Mouse (Mus musculus) midbrain, embryonic 11.5 days (tissue): ENCODE data around the gene Zfyve28. TPM values are rescaled to one million over a fixed set of nuclear protein-coding genes. Genes with fewer than 3 reads are reported as not detected.

Experiments
- ATAC-seq: fragments of 200-750 bp; cut with Nextera tagmentation; 2 replicates; pipeline ENCODE4 v1.8.0; 2017; ENCODE audit warnings: moderate TSS enrichment, moderate library complexity; ENCODE audit not compliant: low FRiP score
- DNase-seq: peaks from one replicate; pipeline ENCODE4 v3.0.0; 2015; ENCODE audit warnings: low spot score; ENCODE audit errors: missing footprints
- H3K27ac ChIP-seq: fragments of 300-500 bp; sonication (generic); 2 replicates; pipeline ENCODE4 v1.5.1; 2014; ENCODE audit warnings: low read depth, low read length
- H3K27me3 ChIP-seq: fragments of 300-500 bp; sonication (generic); 2 replicates; pipeline ENCODE4 v1.6.1; 2014; ENCODE audit warnings: mild to moderate bottlenecking, low read length, moderate library complexity, mixed read lengths; ENCODE audit not compliant: control insufficient read depth, insufficient read depth
- H3K36me3 ChIP-seq: fragments of 300-500 bp; sonication (generic); 2 replicates; pipeline ENCODE4 v1.6.1; 2014; ENCODE audit warnings: mild to moderate bottlenecking, low read length, moderate library complexity, mixed read lengths; ENCODE audit not compliant: control insufficient read depth, insufficient read depth
- H3K4me1 ChIP-seq: fragments of 300-500 bp; sonication (generic); 2 replicates; pipeline ENCODE4 v1.6.1; 2014; ENCODE audit warnings: low read length; ENCODE audit not compliant: control insufficient read depth, insufficient read depth
- H3K4me2 ChIP-seq: fragments of 300-500 bp; sonication (generic); 2 replicates; pipeline ENCODE4 v1.6.1; 2014; ENCODE audit warnings: mild to moderate bottlenecking, moderate library complexity
- H3K4me3 ChIP-seq: fragments of 300-500 bp; sonication (generic); 2 replicates; pipeline ENCODE4 v1.5.1; 2014; ENCODE audit warnings: low read depth, low read length
- H3K9ac ChIP-seq: fragments of 300-500 bp; sonication (generic); 2 replicates; pipeline ENCODE4 v1.6.1; 2014; ENCODE audit warnings: low read length
- H3K9me3 ChIP-seq: fragments of 300-500 bp; sonication (generic); 2 replicates; pipeline ENCODE4 v1.6.1; 2016; ENCODE audit warnings: low read length; ENCODE audit not compliant: control insufficient read depth
- WGBS: fragments of 180-500 bp; shearing (Covaris S2); extraction: QIAGEN DNeasy Blood & Tissue Kit; methylation state at CpG from one replicate; pipeline ENCODE4 v1.1.7; 2014; 5-methylcytosine and 5-hydroxymethylcytosine counted together
- polyA plus RNA-seq: library from polyadenylated mRNA; unstranded; fragments of >200 nt; fragmentation: Nextera tagmentation; extraction: Ambion mirVana; gene quantifications from 2 replicates; pipeline ENCODE4 v1.2.1, GENCODE M21; 2014

Gene Zfyve28
- polyA plus RNA-seq, 1 experiment from 2014 or later: 1.0 TPM

DNA sequence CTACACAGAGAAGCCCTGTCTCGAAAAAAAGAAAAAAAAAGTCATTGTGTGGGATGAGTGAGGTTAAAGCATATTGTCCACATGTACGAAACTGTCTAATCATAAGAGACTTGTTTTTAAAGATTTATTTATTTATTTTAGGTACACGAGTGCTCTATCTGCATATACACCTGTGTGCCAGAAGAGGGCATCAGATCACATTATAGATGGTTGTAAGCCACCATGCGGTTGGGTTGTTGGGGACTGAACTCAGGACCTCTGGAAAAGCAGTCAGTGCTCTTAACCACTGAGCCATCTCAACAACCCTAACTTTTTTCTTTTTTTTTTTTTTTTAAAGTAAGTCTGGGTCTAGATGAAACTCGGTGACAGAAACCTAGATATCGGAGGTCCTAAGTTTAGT lies 5.1 kb upstream of the Zfyve28 start:
- H3K9ac ChIP-seq: no peak overlapping the region
- WGBS: 82% methylated on average over 6 of the region's 6 CpGs
- no peak for ATAC-seq

DNA sequence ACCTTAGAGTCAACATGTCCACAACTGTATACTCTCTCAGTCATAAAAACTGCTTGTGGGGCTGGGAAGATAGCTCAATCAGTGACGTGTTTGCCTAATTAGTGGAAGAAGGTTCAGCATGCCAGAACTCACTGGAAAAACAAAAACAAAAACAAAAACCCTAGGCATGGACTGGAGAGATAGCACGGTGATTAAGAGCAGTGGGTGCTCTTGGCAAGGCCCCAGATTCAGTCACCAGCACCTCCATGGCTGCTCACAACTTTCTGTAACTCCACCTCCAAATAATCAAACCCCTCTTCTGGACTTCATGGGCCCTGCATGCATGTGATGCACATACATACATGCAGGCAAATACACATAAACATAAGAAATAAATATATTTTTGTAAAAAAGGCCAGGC lies 1.0 kb upstream of the Zfyve28 start:
- Histone ChIP-seq H3K27me3 (peaks cover 27% of the 10 kb centered on the region), H3K27ac (no peak overlapping the region), H3K36me3 (no peaks in the 10 kb centered on the region), H3K4me1 (peaks cover 12% of the 10 kb centered on the region; the same call in 1 of the 2 replicates), H3K9me3 (no peaks in the 10 kb centered on the region), H3K9ac (no peak overlapping the region), H3K4me3 (no peak overlapping the region), H3K4me2 (no peak overlapping the region)
- 75% methylated on average over 2 of the region's 2 CpGs for WGBS
- DNase-seq (no peak), ATAC-seq (no peak)

More for the DNA sequence above, 5.1 kb upstream of the Zfyve28 start:
- Histone ChIP-seq H3K36me3 (no peaks in the 10 kb centered on the region), H3K4me1 (no peaks in the 10 kb centered on the region), H3K4me2 (no peak overlapping the region), H3K9me3 (no peaks in the 10 kb centered on the region), H3K27ac (no peak overlapping the region), H3K4me3 (no peak overlapping the region), H3K27me3 (peaks cover 3% of the 10 kb centered on the region)
- peak; percentile 51 for DNase-seq

DNA sequence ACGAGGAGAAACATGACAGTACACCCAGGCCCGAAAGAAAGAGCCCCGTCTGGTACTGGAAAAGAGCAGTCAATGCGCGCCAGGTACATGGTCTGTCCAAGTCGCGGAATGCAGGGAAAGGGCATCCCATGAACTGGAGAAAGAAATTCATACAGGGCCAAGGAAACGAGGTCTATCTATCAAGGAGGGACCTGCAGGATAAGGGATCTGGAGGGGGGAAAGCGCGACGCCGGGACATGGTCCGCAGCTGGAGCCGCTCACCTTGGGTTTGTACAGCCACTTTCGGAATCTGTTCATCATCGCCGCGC lies 457 bp downstream of the Zfyve28 start:
- 1% methylated on average over 18 of the region's 18 CpGs for WGBS
- H3K36me3 ChIP-seq: no peaks in the 10 kb centered on the region
- ATAC-seq (no peak), DNase-seq (no peak)
- no peaks in the 10 kb centered on the region for H3K9me3 ChIP-seq
- peaks cover 12% of the 10 kb centered on the region; the same call in 1 of the 2 replicates for H3K4me1 ChIP-seq
- H3K4me2 ChIP-seq: peak overlapping the region; percentile 93
- no peak overlapping the region for H3K27ac ChIP-seq
- H3K27me3 ChIP-seq: peaks cover 27% of the 10 kb centered on the region
- H3K9ac ChIP-seq: peak overlapping the region; percentile 54
- peak overlapping the region; percentile 66 for H3K4me3 ChIP-seq

DNA sequence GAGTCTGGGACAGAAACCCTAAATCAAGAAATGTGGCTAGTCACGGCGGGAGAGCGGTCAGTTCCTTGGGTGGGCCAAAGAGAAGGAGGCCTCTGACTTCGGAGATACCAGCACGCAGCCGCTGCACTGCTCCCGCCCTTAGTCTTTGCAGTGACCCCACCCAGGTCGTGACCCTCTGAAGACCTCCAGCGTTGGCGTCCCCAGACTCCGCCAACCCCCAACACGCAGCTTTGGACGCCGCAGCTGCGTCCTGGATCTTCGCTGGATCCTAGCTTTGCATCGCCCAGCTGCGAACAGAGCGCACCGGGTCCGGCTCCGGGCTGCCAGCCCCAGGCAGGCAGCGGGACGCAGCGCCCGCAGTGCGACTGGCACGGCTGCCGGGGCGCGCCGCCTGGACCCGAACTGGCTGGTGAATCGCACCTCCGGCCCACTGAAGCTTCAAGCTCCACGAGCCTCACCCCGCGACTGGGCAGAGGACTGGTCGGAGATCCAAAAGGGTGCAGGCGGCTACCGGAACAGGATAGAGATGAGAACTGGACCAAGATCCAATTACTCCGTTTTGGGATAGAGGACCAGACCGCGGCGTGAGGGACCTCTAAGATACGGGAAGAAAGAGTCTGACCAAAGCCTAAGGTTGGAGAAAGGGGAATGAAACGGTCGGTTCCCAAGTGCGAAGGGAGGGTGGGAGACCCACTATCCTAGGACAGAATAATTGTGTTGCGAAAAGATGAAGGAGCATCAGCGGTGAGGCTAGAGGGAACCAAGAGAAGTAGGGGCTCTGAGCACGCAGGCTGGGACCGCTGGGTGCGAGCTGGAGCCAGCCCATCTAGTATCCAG lies 1.0 kb downstream of the Zfyve28 start:
- peaks cover 12% of the 10 kb centered on the region; the same call in 1 of the 2 replicates for H3K4me1 ChIP-seq
- no peak overlapping the region for H3K27ac ChIP-seq
- under 1% methylated on average over 54 of the region's 54 CpGs for WGBS
- peak overlapping the region; percentile 93 for H3K4me2 ChIP-seq
- DNase-seq (peak; percentile 96), ATAC-seq (no peak; the same call in 1 of the 2 replicates)
- peak overlapping the region; percentile 66 for H3K4me3 ChIP-seq
- no peaks in the 10 kb centered on the region for H3K9me3 ChIP-seq
- H3K27me3 ChIP-seq: peaks cover 27% of the 10 kb centered on the region
- peak overlapping the region; percentile 54 for H3K9ac ChIP-seq
- H3K36me3 ChIP-seq: no peaks in the 10 kb centered on the region

DNA sequence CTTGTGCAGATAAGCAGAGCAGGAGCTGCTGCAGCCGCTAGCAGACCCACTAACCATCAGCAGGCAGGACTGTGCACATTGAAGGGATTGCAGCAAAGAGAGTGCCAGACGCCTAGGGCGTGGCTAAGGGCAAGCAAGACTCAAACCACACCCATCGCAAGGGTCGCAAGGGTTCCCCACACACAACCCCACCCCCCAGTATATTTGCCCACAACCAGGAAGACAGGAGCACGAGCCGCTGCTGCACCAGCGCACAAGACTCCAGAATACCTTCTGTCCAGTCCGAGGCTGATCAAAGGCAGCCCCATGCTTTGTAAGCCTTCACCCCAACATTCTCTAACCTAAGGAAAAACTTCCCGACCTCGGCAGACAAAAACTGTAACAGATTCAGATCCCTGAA lies 1.7 kb downstream of the Zfyve28 start:
- Histone ChIP-seq H3K9ac (no peak overlapping the region), H3K27ac (no peak overlapping the region), H3K27me3 (peaks cover 27% of the 10 kb centered on the region), H3K4me1 (peaks cover 12% of the 10 kb centered on the region; the same call in 1 of the 2 replicates), H3K36me3 (no peaks in the 10 kb centered on the region), H3K9me3 (no peaks in the 10 kb centered on the region), H3K4me3 (peak overlapping the region; percentile 66), H3K4me2 (peak overlapping the region; percentile 93)
- no peak for DNase-seq
- WGBS: 4% methylated on average over 11 of the region's 11 CpGs
- ATAC-seq: no peak

DNA sequence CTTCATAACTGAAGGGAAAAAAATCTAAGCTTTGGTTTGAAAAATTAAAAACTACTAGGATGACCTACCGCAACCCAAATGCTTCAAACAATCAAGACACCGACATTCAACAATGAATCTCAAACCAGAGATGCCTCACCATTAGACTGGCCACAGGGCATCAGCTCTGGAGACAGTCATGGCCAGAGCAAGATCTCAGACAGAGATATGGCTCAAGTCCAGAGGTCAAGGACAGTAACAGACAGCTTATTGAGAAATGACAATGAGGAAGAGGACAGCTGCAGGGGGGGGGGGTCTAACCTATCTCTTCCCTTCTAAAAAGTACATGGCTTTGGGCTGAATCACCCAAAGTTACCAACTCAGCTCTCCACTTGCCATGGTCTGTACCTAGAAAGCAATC lies 3.0 kb downstream of the Zfyve28 start:
- H3K27ac ChIP-seq: no peak overlapping the region
- H3K9ac ChIP-seq: no peak overlapping the region
- H3K9me3 ChIP-seq: no peaks in the 10 kb centered on the region
- WGBS: 90% methylated on average over 2 of the region's 2 CpGs
- DNase-seq: peak; percentile 72
- H3K4me1 ChIP-seq: peaks cover 12% of the 10 kb centered on the region; the same call in 1 of the 2 replicates
- no peaks in the 10 kb centered on the region for H3K36me3 ChIP-seq
- no peak for ATAC-seq
- no peak overlapping the region for H3K4me2 ChIP-seq
- H3K4me3 ChIP-seq: no peak overlapping the region
- peaks cover 27% of the 10 kb centered on the region for H3K27me3 ChIP-seq

DNA sequence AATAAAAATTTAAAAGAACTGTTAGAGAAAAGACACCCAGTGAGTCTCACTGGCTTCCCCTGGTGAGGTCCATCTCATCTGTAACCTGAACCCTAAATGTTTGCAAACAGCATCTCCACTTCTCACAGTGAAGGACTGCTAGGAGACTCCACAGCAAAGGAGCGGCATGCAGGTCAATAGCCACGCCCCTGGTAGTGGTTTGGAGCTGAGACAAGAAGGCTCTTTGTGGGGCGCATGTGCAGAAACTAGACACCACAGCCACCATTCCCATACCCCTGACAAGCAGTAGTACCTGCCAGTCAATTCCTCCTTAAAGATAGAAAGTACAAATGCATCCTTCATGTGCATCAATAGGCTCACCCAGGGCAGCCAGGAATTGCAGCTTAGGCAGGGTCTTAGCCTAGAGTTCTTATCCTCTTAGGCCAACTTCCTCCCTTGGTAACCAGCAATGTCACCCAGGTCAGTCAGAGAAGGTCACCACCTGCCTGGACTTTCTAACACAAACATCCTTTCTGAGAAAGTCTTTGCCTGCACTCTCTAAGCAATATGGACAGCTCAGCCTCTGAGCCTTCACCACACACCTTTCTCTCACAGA lies 4.0 kb downstream of the Zfyve28 start:
- peak; percentile 76 for DNase-seq
- no peak overlapping the region for H3K9ac ChIP-seq
- no peak overlapping the region for H3K27ac ChIP-seq
- no peak overlapping the region for H3K4me2 ChIP-seq
- no peak for ATAC-seq
- WGBS: 53% methylated on average over 3 of the region's 3 CpGs
- H3K4me3 ChIP-seq: no peak overlapping the region
- H3K27me3 ChIP-seq: peaks cover 27% of the 10 kb centered on the region
- H3K9me3 ChIP-seq: no peaks in the 10 kb centered on the region
- H3K36me3 ChIP-seq: no peaks in the 10 kb centered on the region
- H3K4me1 ChIP-seq: peaks cover 12% of the 10 kb centered on the region; the same call in 1 of the 2 replicates

DNA sequence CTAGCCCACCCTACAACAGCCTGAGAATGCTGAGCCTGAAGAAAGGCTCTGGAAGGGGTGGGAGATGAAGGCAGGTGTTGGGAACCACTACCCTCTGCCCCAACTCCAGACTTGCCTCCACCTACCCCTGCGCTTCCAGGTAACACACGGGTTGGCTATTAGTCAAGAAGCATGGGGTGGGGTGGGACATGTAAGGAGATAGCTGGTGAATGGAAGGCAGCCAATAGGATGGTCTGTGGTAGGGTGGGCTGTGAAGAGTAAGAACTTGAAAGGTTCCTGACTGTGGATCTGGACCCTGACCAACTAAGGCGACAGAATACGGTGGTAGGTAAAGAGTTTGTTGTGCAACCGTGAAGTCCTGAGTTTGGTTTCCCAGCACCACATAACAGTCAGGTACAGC lies 4.9 kb downstream of the Zfyve28 start:
- H3K27ac ChIP-seq: no peak overlapping the region
- H3K4me3 ChIP-seq: no peak overlapping the region
- no peak for DNase-seq
- peaks cover 24% of the 10 kb centered on the region for H3K27me3 ChIP-seq
- H3K4me1 ChIP-seq: peaks cover 12% of the 10 kb centered on the region; the same call in 1 of the 2 replicates
- no peaks in the 10 kb centered on the region for H3K36me3 ChIP-seq
- ATAC-seq: no peak
- no peaks in the 10 kb centered on the region for H3K9me3 ChIP-seq
- H3K4me2 ChIP-seq: no peak overlapping the region
- no peak overlapping the region for H3K9ac ChIP-seq
- 89% methylated on average over 5 of the region's 5 CpGs for WGBS

DNA sequence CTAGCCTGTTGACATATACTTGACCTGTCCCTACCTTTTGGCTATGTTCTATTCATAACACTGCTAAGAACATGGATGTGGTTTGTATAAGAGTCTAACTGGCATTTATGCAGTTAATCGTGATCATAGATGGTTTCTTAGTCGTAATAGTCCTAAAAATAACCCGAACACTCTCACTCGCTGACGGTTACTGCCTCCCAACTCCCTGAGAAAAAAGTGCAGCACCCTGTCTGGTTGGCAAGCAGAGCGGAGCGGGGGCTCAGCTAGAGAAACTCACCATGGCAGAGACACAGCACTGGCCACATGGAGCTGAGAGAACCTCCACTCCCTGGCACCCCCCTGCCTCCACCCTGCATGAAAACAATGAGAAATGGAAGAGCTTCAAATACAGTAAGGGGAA lies 7.3 kb downstream of the Zfyve28 start:
- no peaks in the 10 kb centered on the region for H3K9me3 ChIP-seq
- H3K27me3 ChIP-seq: peaks cover 3% of the 10 kb centered on the region; the same call in 1 of the 2 replicates
- no peak overlapping the region for H3K4me3 ChIP-seq
- DNase-seq: no peak
- H3K4me1 ChIP-seq: no peaks in the 10 kb centered on the region
- WGBS: 90% methylated on average over 7 of the region's 7 CpGs
- ATAC-seq: no peak
- no peak overlapping the region for H3K9ac ChIP-seq
- H3K4me2 ChIP-seq: no peak overlapping the region
- no peak overlapping the region for H3K27ac ChIP-seq
- no peaks in the 10 kb centered on the region for H3K36me3 ChIP-seq
